Mouse (Mus musculus) limb, embryonic 14.5 days (tissue): Measurements from ENCODE around the gene Akap5. TPM values are rescaled to one million over a fixed set of nuclear protein-coding genes. Genes with fewer than 3 reads are reported as not detected.
A peak's percentile ranks its signal among the peaks of the same experiment; 100 is the strongest.

Experiments
- ATAC-seq: fragments of 200-750 bp; cut with Nextera tagmentation; 2 replicates; pipeline ENCODE4 v1.8.0; 2017; ENCODE audit warnings: low read depth, moderate number of reproducible peaks, moderate TSS enrichment; ENCODE audit not compliant: low FRiP score
- DNase-seq: peaks from one replicate; pipeline ENCODE4 v3.0.0-alpha.2; 2015; ENCODE audit warnings: low spot score
- H3K27ac ChIP-seq: fragments of 300-500 bp; sonication (generic); replicated peaks from 2 replicates; pipeline ENCODE4 v1.5.1; 2014; ENCODE audit warnings: low read depth, mild to moderate bottlenecking, low read length, moderate library complexity, mixed read lengths
- H3K27me3 ChIP-seq: fragments of 300-500 bp; sonication (generic); 2 replicates; pipeline ENCODE4 v1.6.1; 2014; ENCODE audit warnings: low read length, mixed read lengths; ENCODE audit not compliant: control insufficient read depth, insufficient read depth
- H3K36me3 ChIP-seq: fragments of 300-500 bp; sonication (generic); 2 replicates; pipeline ENCODE4 v1.6.1; 2014; ENCODE audit warnings: mild to moderate bottlenecking, low read length, moderate library complexity, mixed read lengths; ENCODE audit not compliant: control insufficient read depth, insufficient read depth
- H3K4me1 ChIP-seq: fragments of 300-500 bp; sonication (generic); 2 replicates; pipeline ENCODE4 v1.6.1; 2014; ENCODE audit warnings: antibody characterized with exemption, low read length, mixed read lengths; ENCODE audit not compliant: control insufficient read depth, insufficient read depth
- H3K4me2 ChIP-seq: fragments of 300-500 bp; sonication (generic); replicated peaks from 2 replicates; pipeline ENCODE4 v1.6.1; 2014; ENCODE audit warnings: low read depth, mild to moderate bottlenecking, low read length, moderate library complexity; ENCODE audit not compliant: severe bottlenecking
- H3K4me3 ChIP-seq: fragments of 300-500 bp; sonication (generic); replicated peaks from 2 replicates; pipeline ENCODE4 v1.5.1; 2014; ENCODE audit warnings: low read length
- H3K9ac ChIP-seq: fragments of 300-500 bp; sonication (generic); 2 replicates; pipeline ENCODE4 v1.6.1; 2014; ENCODE audit warnings: mild to moderate bottlenecking, low read depth, low read length, moderate library complexity; ENCODE audit not compliant: severe bottlenecking
- H3K9me3 ChIP-seq: fragments of 300-500 bp; sonication (generic); 2 replicates; pipeline ENCODE4 v1.6.1; 2016; ENCODE audit warnings: low read length; ENCODE audit not compliant: control insufficient read depth
- POLR2A ChIP-seq: fragments of 200-500 bp; IDR thresholded peaks from 2 replicates; pipeline ENCODE4 v1.8.0; 2012; ENCODE audit warnings: inconsistent platforms, mild to moderate bottlenecking, moderate library complexity, borderline replicate concordance; ENCODE audit not compliant: insufficient read depth, insufficient read length; ENCODE audit errors: extremely low read depth
- WGBS: fragments of 180-500 bp; shearing (Covaris S2); extraction: QIAGEN DNeasy Blood & Tissue Kit; methylation state at CpG from one replicate; pipeline ENCODE4 v1.1.7; 2014; 5-methylcytosine and 5-hydroxymethylcytosine counted together
- polyA plus RNA-seq, 2 experiments: library from polyadenylated mRNA; depleted of rRNA in 1 of 2; stranded (reverse) in 1 of 2; unstranded in 1 of 2; fragments of >200 nt; fragmentation: Nextera tagmentation in 1 of 2; extraction: Ambion mirVana in 1 of 2; gene quantifications; 2 replicates each; pipeline versions ENCODE4 v1.2.1 to v1.2.3; 2012 to 2014

The Akap5 gene
- polyA plus RNA-seq, 2 experiments = 1.0 to 1.6 TPM

DNA sequence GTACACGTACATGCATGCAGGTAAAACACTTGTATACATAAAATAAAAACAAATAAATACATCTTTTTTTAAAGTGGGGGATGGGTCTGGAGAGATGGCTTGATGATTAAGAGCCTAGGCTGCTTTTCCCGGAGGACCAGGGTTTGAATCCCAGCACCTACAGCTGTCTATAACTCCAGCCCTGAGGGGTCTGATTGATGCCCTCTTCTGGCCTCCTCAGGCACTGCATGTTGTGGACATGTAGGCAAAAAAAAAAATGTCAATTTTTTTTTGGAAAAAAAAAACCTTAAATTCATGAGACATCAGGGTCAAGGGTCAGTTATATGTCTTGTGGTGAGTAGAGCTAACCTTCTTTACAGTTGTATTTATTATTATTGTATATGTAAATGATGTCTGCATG, 34.4 kb upstream of the Akap5 start:
- Histone ChIP-seq H3K4me1 (no peaks in the 10 kb centered on the region), H3K9ac (no peak overlapping the region), H3K4me2 (no peak overlapping the region), H3K27ac (no peak overlapping the region), H3K9me3 (no peaks in the 10 kb centered on the region), H3K27me3 (no peaks in the 10 kb centered on the region), H3K36me3 (peaks cover 57% of the 10 kb centered on the region), H3K4me3 (no peak overlapping the region)
- TF ChIP-seq POLR2A = no peak
- whole genome bisulfite sequencing = 88% methylated on average over 2 of the region's 2 CpGs
- no peak for DNase-seq
- no peak for ATAC-seq

- Histone ChIP-seq H3K4me2 (no peak overlapping the region), H3K27me3 (no peaks in the 10 kb centered on the region), H3K4me1 (no peaks in the 10 kb centered on the region), H3K36me3 (peaks cover 68% of the 10 kb centered on the region), H3K9me3 (no peaks in the 10 kb centered on the region), H3K4me3 (no peak overlapping the region), H3K9ac (no peak overlapping the region), H3K27ac (no peak overlapping the region)
- DNase-seq = peak; percentile 47
- no peak for ATAC-seq
- WGBS = 61% methylated on average over 7 of the region's 7 CpGs
- TF ChIP-seq POLR2A = no peak
Measured at GRCm38 (mm10) chr12:76293192-76293591, 31.5 kb upstream of the Akap5 start.

DNA sequence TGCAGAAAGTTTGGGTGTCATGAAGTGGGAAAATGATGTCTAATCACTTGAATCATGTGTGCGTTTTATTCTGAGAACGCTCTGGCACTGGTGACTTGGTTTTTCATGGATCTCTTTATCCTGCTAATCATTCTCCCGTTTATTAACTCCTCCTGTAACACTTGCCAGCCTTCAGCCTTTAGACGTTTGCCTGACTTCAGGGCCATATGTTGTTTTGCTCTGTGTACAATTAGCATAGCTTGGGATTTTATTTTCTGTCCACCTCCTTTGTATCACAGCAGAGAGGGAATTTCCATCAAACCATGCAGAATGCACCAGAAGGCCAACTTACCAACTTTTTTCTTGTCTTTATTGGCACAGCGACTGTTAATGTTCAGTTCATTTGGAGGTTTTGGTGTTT, 26.9 kb upstream of the Akap5 start:
- ATAC-seq (no peak), DNase-seq (no peak)
- Histone ChIP-seq H3K9ac (no peak overlapping the region), H3K9me3 (no peaks in the 10 kb centered on the region), H3K36me3 (peaks cover 75% of the 10 kb centered on the region), H3K27me3 (no peaks in the 10 kb centered on the region), H3K4me3 (no peak overlapping the region), H3K4me2 (no peak overlapping the region), H3K4me1 (no peaks in the 10 kb centered on the region), H3K27ac (no peak overlapping the region)
- WGBS = 81% methylated on average over 5 of the region's 5 CpGs
- no peak for TF ChIP-seq POLR2A

DNA sequence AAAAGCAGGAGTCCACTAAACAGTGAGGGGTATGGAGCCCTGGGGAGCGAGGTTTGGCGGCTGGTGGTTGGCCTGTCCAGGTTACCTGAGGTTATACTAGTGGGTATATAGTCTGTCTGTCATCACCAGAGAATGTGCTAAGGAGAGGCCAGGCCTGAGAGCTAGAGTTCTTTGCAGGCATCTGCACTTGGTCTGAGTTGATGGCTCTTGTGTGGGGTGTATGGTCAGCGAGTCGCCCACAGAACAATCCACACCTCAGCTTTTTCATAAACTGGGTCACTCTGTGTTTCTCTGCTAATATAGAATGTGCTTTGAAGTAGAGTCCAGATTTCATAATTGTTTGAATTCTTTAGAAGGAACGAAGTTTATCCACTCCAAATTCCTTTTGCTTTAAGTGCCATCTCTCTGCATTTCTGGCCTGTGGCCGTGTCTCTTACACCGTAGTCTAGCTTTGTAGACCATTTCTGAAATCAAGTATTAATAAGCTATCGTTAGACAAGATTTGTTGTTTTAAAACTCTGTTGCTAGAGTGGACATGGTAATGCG, 25.3 kb upstream of the Akap5 start:
- Histone ChIP-seq H3K9ac (no peak overlapping the region), H3K27me3 (no peaks in the 10 kb centered on the region), H3K4me2 (no peak overlapping the region), H3K27ac (no peak overlapping the region), H3K4me3 (no peak overlapping the region), H3K36me3 (peaks cover 78% of the 10 kb centered on the region), H3K4me1 (no peaks in the 10 kb centered on the region), H3K9me3 (no peaks in the 10 kb centered on the region)
- 91% methylated on average over 9 of the region's 9 CpGs for WGBS
- TF ChIP-seq POLR2A = no peak
- DNase-seq (no peak), ATAC-seq (no peak)

- H3K9ac ChIP-seq = no peak overlapping the region
- peaks cover 69% of the 10 kb centered on the region for H3K36me3 ChIP-seq
- H3K27me3 ChIP-seq = no peaks in the 10 kb centered on the region
- H3K4me3 ChIP-seq = no peak overlapping the region
- no peaks in the 10 kb centered on the region for H3K4me1 ChIP-seq
- no peak overlapping the region for H3K27ac ChIP-seq
- no peak for TF ChIP-seq POLR2A
- H3K9me3 ChIP-seq = no peaks in the 10 kb centered on the region
- WGBS = 87% methylated on average over 10 of the region's 10 CpGs
- DNase-seq (no peak), ATAC-seq (no peak)
- no peak overlapping the region for H3K4me2 ChIP-seq
Measured at GRCm38 (mm10) chr12:76300367-76300766, 24.3 kb upstream of the Akap5 start.

GRCm38 (mm10) chr12:76303474-76303873, 21.2 kb upstream of the Akap5 start:
- H3K36me3 ChIP-seq = peaks cover 57% of the 10 kb centered on the region
- DNase-seq = peak; percentile 30

More at GRCm38 (mm10) chr12:76303474-76303873, 21.2 kb upstream of the Akap5 start:
- Histone ChIP-seq H3K9me3 (no peaks in the 10 kb centered on the region), H3K4me1 (peaks cover 9% of the 10 kb centered on the region), H3K9ac (no peak overlapping the region), H3K27ac (peak overlapping the region; percentile 44), H3K27me3 (no peaks in the 10 kb centered on the region), H3K4me3 (no peak overlapping the region), H3K4me2 (no peak overlapping the region)
- no peak for TF ChIP-seq POLR2A
- WGBS = 82% methylated on average over 11 of the region's 11 CpGs
- no peak for ATAC-seq
